Mouse (Mus musculus): ENCODE data around the gene Tmem97. TPM values are rescaled to one million over a fixed set of nuclear protein-coding genes. Genes with fewer than 3 reads are reported as not detected.

Tmem97 gene
- total and polyA plus RNA-seq, 2 experiments: 91.6 to 123 TPM

DNA sequence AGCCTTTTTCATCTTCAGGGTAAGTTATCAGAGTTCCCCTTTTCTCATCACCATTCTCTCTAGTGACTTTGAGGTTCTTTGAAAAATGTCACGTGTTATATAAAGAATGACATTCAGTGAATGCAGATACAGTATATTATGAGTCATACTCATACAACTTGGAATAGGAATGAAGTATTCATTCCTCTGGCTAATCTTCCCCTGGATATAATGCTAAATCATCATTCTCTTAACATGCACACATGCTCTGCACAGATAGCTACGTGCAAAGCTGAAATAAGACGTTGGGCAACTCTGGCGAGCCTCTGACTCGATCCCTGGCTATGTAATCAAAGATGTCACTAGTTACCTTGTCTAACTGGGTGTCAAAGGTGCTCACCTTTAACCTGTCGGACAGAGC lies 21.3 kb upstream of the Tmem97 start:
- H3K79me2 ChIP-seq (ENCODE audit: control insufficient read depth, insufficient read depth, low read length): no peaks in the 10 kb centered on the region
- H3K36me3 ChIP-seq (ENCODE audit: control insufficient read depth, insufficient read depth, low read length): peaks cover 4% of the 10 kb centered on the region; the same call in 1 of the 2 replicates
- H3K4me1 ChIP-seq (ENCODE audit: control insufficient read depth, insufficient read depth, low read length): peaks cover 15% of the 10 kb centered on the region
- no peak overlapping the region for H3K27ac ChIP-seq (replicated peaks; ENCODE audit: insufficient read depth, low read depth, low read length)
- TF ChIP-seq POLR2A (IDR thresholded peaks at IDR 0.05; ENCODE audit: extremely low read depth, insufficient read depth, low read length) (no peak), CTCF (IDR thresholded peaks at IDR 0.05; ENCODE audit: low read depth, low read length) (no peak)
- H3K9ac ChIP-seq (ENCODE audit: low read depth, low read length): no peak overlapping the region
- H3K27me3 ChIP-seq (ENCODE audit: control insufficient read depth, insufficient read depth, low read length): no peaks in the 10 kb centered on the region
- peak; percentile 30 for DNase-seq (ENCODE audit: extremely low read depth, low read depth, low spot score)
- WGBS: 59% methylated on average over 6 of the region's 6 CpGs
- no peak overlapping the region for H3K4me3 ChIP-seq (ENCODE audit: insufficient read depth, low read depth, low read length)

DNA sequence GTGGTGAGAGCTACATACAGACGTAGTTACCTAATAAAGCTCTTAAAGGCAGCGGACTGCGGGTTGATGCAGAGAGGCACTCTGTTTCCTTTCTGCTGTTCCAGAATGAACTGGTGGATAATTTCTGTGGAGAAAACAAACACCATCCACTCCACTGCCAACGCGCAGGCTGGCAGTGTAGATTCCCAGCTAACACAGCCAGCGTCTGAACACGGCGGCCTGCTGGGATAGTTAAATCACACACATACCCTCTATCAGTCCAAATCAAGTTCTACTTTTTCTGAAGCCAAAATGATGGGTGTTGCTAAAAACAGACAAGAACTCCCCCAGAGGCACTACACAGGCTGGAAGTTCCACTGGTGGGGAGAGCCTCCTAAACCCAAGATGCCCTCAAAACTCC lies 20.9 kb upstream of the Tmem97 start:
- no peak overlapping the region for H3K27ac ChIP-seq (replicated peaks; ENCODE audit: insufficient read depth, low read depth, low read length)
- H3K79me2 ChIP-seq (ENCODE audit: control insufficient read depth, insufficient read depth, low read length): no peaks in the 10 kb centered on the region
- H3K36me3 ChIP-seq (ENCODE audit: control insufficient read depth, insufficient read depth, low read length): peaks cover 4% of the 10 kb centered on the region; the same call in 1 of the 2 replicates
- H3K9ac ChIP-seq (ENCODE audit: low read depth, low read length): no peak overlapping the region
- WGBS: 97% methylated on average over 8 of the region's 8 CpGs
- TF ChIP-seq CTCF (IDR thresholded peaks at IDR 0.05; ENCODE audit: low read depth, low read length): no peak
- TF ChIP-seq POLR2A (IDR thresholded peaks at IDR 0.05; ENCODE audit: extremely low read depth, insufficient read depth, low read length): no peak
- H3K4me3 ChIP-seq (ENCODE audit: insufficient read depth, low read depth, low read length): no peak overlapping the region
- H3K4me1 ChIP-seq (ENCODE audit: control insufficient read depth, insufficient read depth, low read length): peaks cover 15% of the 10 kb centered on the region
- no peak for DNase-seq (ENCODE audit: extremely low read depth, low read depth, low spot score)
- H3K27me3 ChIP-seq (ENCODE audit: control insufficient read depth, insufficient read depth, low read length): no peaks in the 10 kb centered on the region

DNA sequence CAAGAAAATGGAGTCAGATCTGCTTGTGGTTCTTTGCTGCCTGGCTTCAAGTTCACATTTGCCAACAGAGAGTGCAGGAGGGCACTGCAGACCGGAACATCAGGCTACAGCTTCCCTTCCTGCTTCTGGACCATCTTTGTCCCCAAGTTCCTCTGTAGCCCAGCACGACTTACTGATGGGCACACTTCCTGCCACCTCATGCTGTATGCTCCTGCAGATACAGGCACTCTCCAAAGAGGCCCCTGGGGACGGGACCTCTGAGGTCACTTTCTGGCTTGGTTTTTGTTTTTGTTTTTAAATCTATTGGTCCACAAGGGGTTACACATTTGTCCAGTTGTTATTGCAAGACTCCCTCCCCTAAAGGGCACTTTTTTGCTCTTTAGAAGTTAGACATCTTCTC lies 19.2 kb upstream of the Tmem97 start:
- Histone ChIP-seq H3K27me3 (ENCODE audit: control insufficient read depth, insufficient read depth, low read length) (no peaks in the 10 kb centered on the region), H3K79me2 (ENCODE audit: control insufficient read depth, insufficient read depth, low read length) (no peaks in the 10 kb centered on the region), H3K4me3 (ENCODE audit: insufficient read depth, low read depth, low read length) (no peak overlapping the region), H3K4me1 (ENCODE audit: control insufficient read depth, insufficient read depth, low read length) (peaks cover 6% of the 10 kb centered on the region), H3K9ac (ENCODE audit: low read depth, low read length) (no peak overlapping the region), H3K27ac (replicated peaks; ENCODE audit: insufficient read depth, low read depth, low read length) (no peak overlapping the region), H3K36me3 (ENCODE audit: control insufficient read depth, insufficient read depth, low read length) (peaks cover 4% of the 10 kb centered on the region; the same call in 1 of the 2 replicates)
- 71% methylated on average over 3 of the region's 3 CpGs for WGBS
- TF ChIP-seq POLR2A (IDR thresholded peaks at IDR 0.05; ENCODE audit: extremely low read depth, insufficient read depth, low read length) (no peak), CTCF (IDR thresholded peaks at IDR 0.05; ENCODE audit: low read depth, low read length) (no peak)
- no peak for DNase-seq (ENCODE audit: extremely low read depth, low read depth, low spot score)

DNA sequence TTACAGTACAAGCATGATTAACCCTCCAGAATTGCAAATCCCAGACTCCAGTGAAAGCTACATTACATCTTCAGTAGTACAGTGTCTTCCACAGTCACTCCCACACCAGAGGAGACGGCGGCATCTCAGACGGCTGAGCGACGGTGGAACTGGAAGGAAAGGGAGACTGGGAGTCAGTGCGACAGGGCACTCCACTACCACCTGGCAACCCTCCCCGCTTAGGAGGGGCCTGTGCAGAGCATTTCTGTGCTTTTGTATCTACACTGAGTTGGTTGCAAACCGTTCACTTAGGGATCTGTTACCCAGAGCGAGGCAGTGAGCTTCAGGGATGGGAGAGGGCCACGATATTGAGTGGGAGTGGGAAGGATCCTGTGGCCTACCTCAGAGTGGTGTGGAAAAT lies 18.2 kb upstream of the Tmem97 start:
- no peak overlapping the region for H3K9ac ChIP-seq (ENCODE audit: low read depth, low read length)
- 94% methylated on average over 10 of the region's 10 CpGs for WGBS
- H3K27ac ChIP-seq (replicated peaks; ENCODE audit: insufficient read depth, low read depth, low read length): no peak overlapping the region
- no peak overlapping the region for H3K4me3 ChIP-seq (ENCODE audit: insufficient read depth, low read depth, low read length)
- no peaks in the 10 kb centered on the region for H3K79me2 ChIP-seq (ENCODE audit: control insufficient read depth, insufficient read depth, low read length)
- peaks cover 4% of the 10 kb centered on the region; the same call in 1 of the 2 replicates for H3K36me3 ChIP-seq (ENCODE audit: control insufficient read depth, insufficient read depth, low read length)
- peaks cover 2% of the 10 kb centered on the region; the same call in 1 of the 2 replicates for H3K4me1 ChIP-seq (ENCODE audit: control insufficient read depth, insufficient read depth, low read length)
- no peak for TF ChIP-seq POLR2A (IDR thresholded peaks at IDR 0.05; ENCODE audit: extremely low read depth, insufficient read depth, low read length)
- no peak for TF ChIP-seq CTCF (IDR thresholded peaks at IDR 0.05; ENCODE audit: low read depth, low read length)
- no peaks in the 10 kb centered on the region for H3K27me3 ChIP-seq (ENCODE audit: control insufficient read depth, insufficient read depth, low read length)
- no peak for DNase-seq (ENCODE audit: extremely low read depth, low read depth, low spot score)

DNA sequence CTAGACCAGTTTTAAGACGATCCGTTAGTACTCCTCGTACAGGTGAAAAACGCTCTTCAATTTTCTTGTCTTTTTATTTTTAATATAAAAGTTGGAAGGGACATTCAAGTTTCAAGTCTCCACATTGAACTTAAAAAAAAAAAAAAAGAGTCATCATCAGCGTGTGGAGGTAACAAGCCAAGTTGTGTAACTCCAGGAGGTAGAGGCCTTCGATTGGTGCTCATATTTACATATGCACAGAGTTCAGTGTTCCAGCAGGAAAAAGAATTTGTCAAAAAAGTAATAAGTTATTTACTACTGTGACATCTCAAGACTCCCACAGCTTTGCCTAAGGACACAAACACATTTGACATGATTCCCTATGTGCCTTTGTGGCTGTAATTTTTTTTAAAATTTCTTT lies 17.0 kb upstream of the Tmem97 start:
- H3K79me2 ChIP-seq (ENCODE audit: control insufficient read depth, insufficient read depth, low read length): no peaks in the 10 kb centered on the region
- DNase-seq (ENCODE audit: extremely low read depth, low read depth, low spot score): peak; percentile 58
- H3K4me3 ChIP-seq (ENCODE audit: insufficient read depth, low read depth, low read length): no peak overlapping the region
- H3K36me3 ChIP-seq (ENCODE audit: control insufficient read depth, insufficient read depth, low read length): peaks cover 4% of the 10 kb centered on the region; the same call in 1 of the 2 replicates
- no peak overlapping the region for H3K27ac ChIP-seq (replicated peaks; ENCODE audit: insufficient read depth, low read depth, low read length)
- H3K27me3 ChIP-seq (ENCODE audit: control insufficient read depth, insufficient read depth, low read length): no peaks in the 10 kb centered on the region
- no peak overlapping the region for H3K9ac ChIP-seq (ENCODE audit: low read depth, low read length)
- H3K4me1 ChIP-seq (ENCODE audit: control insufficient read depth, insufficient read depth, low read length): peaks cover 2% of the 10 kb centered on the region; the same call in 1 of the 2 replicates
- no peak for TF ChIP-seq POLR2A (IDR thresholded peaks at IDR 0.05; ENCODE audit: extremely low read depth, insufficient read depth, low read length)
- 68% methylated on average over 6 of the region's 6 CpGs for WGBS

DNA sequence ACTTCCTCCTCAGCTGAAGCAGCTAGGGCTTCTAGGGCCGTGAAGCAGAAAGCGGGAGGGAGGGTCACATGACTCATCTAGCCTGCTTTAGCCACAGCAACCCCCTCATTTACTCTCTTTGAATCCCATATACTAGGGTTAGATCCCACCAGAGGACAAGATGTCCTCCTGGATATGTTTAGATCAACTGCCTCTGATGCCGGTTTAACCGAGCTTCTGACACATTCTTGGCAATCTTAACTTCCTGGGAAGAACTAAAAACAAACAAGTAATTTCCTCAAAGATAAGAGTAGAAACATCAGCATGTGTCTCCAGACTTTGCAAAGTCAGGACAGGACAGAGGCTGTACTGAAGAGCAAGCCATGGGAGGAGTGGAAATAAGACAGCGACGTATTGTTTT lies 16.2 kb upstream of the Tmem97 start:
- Histone ChIP-seq H3K27ac (replicated peaks; ENCODE audit: insufficient read depth, low read depth, low read length) (peak overlapping the region; percentile 78), H3K4me1 (ENCODE audit: control insufficient read depth, insufficient read depth, low read length) (peaks cover 2% of the 10 kb centered on the region; the same call in 1 of the 2 replicates), H3K9ac (ENCODE audit: low read depth, low read length) (no peak overlapping the region), H3K79me2 (ENCODE audit: control insufficient read depth, insufficient read depth, low read length) (no peaks in the 10 kb centered on the region), H3K27me3 (ENCODE audit: control insufficient read depth, insufficient read depth, low read length) (no peaks in the 10 kb centered on the region), H3K4me3 (ENCODE audit: insufficient read depth, low read depth, low read length) (no peak overlapping the region), H3K36me3 (ENCODE audit: control insufficient read depth, insufficient read depth, low read length) (peaks cover 2% of the 10 kb centered on the region; the same call in 1 of the 2 replicates)
- DNase-seq (ENCODE audit: extremely low read depth, low read depth, low spot score): peak; percentile 54
- TF ChIP-seq POLR2A (IDR thresholded peaks at IDR 0.05; ENCODE audit: extremely low read depth, insufficient read depth, low read length) (no peak), CTCF (IDR thresholded peaks at IDR 0.05; ENCODE audit: low read depth, low read length) (no peak)
- 60% methylated on average over 6 of the region's 6 CpGs for WGBS

Measured in liver, adult 2 months (tissue).